Mouse (Mus musculus): ENCODE results near the gene Mrtfa. TPM values are rescaled to one million over a fixed set of nuclear protein-coding genes. Genes with fewer than 3 reads are reported as not detected.

Mrtfa gene
- polyA plus RNA-seq, 1 experiment from 2014 or later, result 28.2 TPM

DNA sequence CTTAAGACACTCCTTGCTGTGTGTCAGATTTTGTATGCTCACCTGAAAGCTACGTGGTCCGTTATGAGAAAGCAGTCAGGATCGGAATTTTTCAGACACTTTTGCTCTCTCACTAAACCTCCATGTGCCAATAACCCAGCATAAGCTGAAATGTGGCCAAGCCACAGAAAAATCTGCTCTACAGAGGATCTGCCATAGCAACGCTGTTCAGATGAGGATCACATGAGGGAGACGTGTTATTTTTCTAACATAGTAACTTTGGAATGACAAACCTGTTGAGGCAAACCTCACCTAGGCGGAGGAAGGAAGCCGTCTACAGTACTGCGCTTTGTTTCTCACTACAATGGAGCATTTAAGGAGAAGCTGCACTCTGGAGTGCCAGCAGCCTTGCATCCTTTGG is 60.6 kb downstream of the Mrtfa start:
- Histone ChIP-seq H3K9me3 (ENCODE audit: control insufficient read depth, low read length) (no peaks in the 10 kb centered on the region), H3K4me1 (ENCODE audit: control insufficient read depth, insufficient read depth, low read length) (peaks cover 5% of the 10 kb centered on the region), H3K27ac (ENCODE audit: low read depth, low read length) (no peak overlapping the region), H3K9ac (ENCODE audit: low read depth, low read length) (no peak overlapping the region), H3K27me3 (ENCODE audit: control insufficient read depth, insufficient read depth, low read length) (no peaks in the 10 kb centered on the region), H3K4me2 (replicated peaks; ENCODE audit: low read depth, low read length) (no peak overlapping the region), H3K36me3 (ENCODE audit: control insufficient read depth, insufficient read depth, low read length) (no peaks in the 10 kb centered on the region), H3K4me3 (ENCODE audit: low read length) (no peak overlapping the region)
- WGBS, result 91% methylated on average over 8 of the region's 8 CpGs
- no peak for ATAC-seq (ENCODE audit: low FRiP score, low TSS enrichment)

DNA sequence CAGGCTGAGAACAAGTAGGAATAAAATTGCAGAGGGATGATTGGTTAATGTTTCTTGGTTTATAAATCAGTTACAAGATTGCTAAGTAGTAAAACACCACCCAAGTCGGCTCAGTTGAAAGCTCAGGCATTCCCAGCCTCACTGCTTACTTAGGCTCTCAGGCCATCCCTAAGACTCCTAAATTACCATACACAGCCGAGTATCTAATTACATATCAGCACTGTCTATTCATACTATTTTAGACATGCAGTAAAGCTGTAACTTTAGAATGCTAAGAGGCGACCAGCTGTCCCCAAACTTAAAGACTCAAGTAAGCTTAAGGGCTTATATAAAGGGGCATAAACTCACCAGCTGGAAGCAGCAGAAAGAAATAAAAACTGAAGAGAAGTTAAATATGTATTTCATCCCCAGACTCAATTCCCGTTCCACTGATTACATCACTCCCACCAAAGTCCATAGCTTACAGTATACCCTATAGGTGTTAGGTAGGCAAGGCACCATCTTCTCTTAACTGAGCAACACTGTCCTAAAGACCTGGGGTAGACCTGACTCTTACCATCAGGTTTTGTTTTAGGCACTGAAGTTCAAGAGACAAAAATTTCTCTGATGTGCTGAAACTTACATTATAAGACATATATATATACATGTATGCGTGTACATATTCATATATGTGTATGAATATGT is 62.3 kb downstream of the Mrtfa start:
- H3K36me3 ChIP-seq (ENCODE audit: control insufficient read depth, insufficient read depth, low read length), result no peaks in the 10 kb centered on the region
- no peak for ATAC-seq (ENCODE audit: low FRiP score, low TSS enrichment)
- no peaks in the 10 kb centered on the region for H3K9me3 ChIP-seq (ENCODE audit: control insufficient read depth, low read length)
- H3K4me1 ChIP-seq (ENCODE audit: control insufficient read depth, insufficient read depth, low read length), result peaks cover 5% of the 10 kb centered on the region
- no peak overlapping the region for H3K4me2 ChIP-seq (replicated peaks; ENCODE audit: low read depth, low read length)
- no peak overlapping the region for H3K27ac ChIP-seq (ENCODE audit: low read depth, low read length)
- no peaks in the 10 kb centered on the region for H3K27me3 ChIP-seq (ENCODE audit: control insufficient read depth, insufficient read depth, low read length)
- H3K4me3 ChIP-seq (ENCODE audit: low read length), result no peak overlapping the region
- no peak overlapping the region for H3K9ac ChIP-seq (ENCODE audit: low read depth, low read length)
- 44% methylated on average over 5 of the region's 5 CpGs for WGBS

DNA sequence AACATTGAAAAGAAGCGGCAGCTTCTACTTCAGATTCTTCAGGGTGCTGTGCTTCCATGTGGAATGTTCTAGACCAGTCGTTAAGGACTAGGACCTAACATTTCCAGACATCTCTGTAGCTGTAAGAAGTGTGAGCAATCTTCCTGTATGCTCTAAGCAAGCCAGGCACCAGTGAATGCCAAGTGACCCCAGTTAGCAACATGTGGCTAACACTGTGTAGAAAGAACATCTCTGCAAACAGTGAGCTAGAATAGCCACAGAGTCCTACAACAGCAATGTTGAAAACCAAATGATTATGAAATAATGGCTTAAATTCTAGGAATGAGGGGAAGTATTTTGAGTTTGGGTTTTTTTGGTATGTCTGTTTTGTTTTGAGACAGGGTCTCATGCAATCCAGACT is 66.3 kb downstream of the Mrtfa start:
- Histone ChIP-seq H3K9ac (ENCODE audit: low read depth, low read length) (no peak overlapping the region), H3K9me3 (ENCODE audit: control insufficient read depth, low read length) (no peaks in the 10 kb centered on the region)
- no peak for ATAC-seq (ENCODE audit: low FRiP score, low TSS enrichment)

DNA sequence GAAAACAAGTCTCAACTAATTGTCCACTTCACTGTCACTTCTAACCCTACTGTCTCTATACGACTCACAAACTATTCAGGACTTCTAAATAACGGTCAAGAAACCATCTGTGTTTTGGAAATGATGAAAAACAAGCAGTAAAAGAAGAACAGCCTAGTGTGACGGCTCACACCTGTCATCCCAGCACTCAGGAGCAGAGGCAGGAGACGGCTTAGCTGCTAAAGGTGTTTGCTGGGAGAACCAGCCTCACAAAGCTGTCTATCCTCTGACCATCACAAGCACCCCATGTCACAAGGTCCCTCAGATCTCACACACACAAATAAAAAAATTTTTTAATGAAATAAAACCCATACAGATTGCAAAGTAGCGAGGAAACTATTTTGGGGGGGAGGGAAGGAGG is 67.4 kb downstream of the Mrtfa start:
- WGBS, result 48% methylated on average over 5 of the region's 5 CpGs
- Histone ChIP-seq H3K4me3 (ENCODE audit: low read length) (no peak overlapping the region), H3K4me1 (ENCODE audit: control insufficient read depth, insufficient read depth, low read length) (peaks cover 20% of the 10 kb centered on the region), H3K9ac (ENCODE audit: low read depth, low read length) (no peak overlapping the region), H3K27me3 (ENCODE audit: control insufficient read depth, insufficient read depth, low read length) (no peaks in the 10 kb centered on the region), H3K9me3 (ENCODE audit: control insufficient read depth, low read length) (no peaks in the 10 kb centered on the region), H3K4me2 (replicated peaks; ENCODE audit: low read depth, low read length) (no peak overlapping the region), H3K27ac (ENCODE audit: low read depth, low read length) (no peak overlapping the region), H3K36me3 (ENCODE audit: control insufficient read depth, insufficient read depth, low read length) (no peaks in the 10 kb centered on the region)
- ATAC-seq (ENCODE audit: low FRiP score, low TSS enrichment), result no peak

More for the DNA sequence above, 66.3 kb downstream of the Mrtfa start:
- H3K36me3 ChIP-seq (ENCODE audit: control insufficient read depth, insufficient read depth, low read length), result no peaks in the 10 kb centered on the region
- WGBS, result 94% methylated on average over 2 of the region's 2 CpGs
- H3K4me3 ChIP-seq (ENCODE audit: low read length), result no peak overlapping the region
- H3K27ac ChIP-seq (ENCODE audit: low read depth, low read length), result no peak overlapping the region
- peaks cover 23% of the 10 kb centered on the region for H3K4me1 ChIP-seq (ENCODE audit: control insufficient read depth, insufficient read depth, low read length)
- no peaks in the 10 kb centered on the region for H3K27me3 ChIP-seq (ENCODE audit: control insufficient read depth, insufficient read depth, low read length)
- H3K4me2 ChIP-seq (replicated peaks; ENCODE audit: low read depth, low read length), result no peak overlapping the region

DNA sequence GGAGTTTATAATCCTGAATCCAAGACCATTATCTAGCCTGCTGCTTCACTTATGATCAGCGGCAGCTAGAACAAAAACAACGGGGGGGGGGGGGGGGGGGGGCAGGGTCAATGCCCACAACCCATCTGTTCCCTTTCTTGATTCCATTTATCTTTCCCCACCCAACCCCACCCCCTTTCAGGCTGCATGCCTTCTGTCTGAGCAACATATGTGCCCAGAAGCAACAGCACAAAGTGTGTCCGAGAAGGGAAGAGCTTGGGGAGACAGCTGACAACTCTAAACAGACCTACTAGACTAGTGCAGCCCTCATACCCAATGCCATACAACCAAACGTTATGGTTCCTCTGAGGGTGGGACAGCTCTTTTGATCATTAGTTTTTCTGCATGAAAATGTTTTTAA is 68.0 kb downstream of the Mrtfa start:
- Histone ChIP-seq H3K4me1 (ENCODE audit: control insufficient read depth, insufficient read depth, low read length) (peaks cover 18% of the 10 kb centered on the region), H3K9ac (ENCODE audit: low read depth, low read length) (no peak overlapping the region), H3K9me3 (ENCODE audit: control insufficient read depth, low read length) (no peaks in the 10 kb centered on the region), H3K27me3 (ENCODE audit: control insufficient read depth, insufficient read depth, low read length) (no peaks in the 10 kb centered on the region), H3K4me2 (replicated peaks; ENCODE audit: low read depth, low read length) (no peak overlapping the region), H3K27ac (ENCODE audit: low read depth, low read length) (no peak overlapping the region), H3K4me3 (ENCODE audit: low read length) (no peak overlapping the region), H3K36me3 (ENCODE audit: control insufficient read depth, insufficient read depth, low read length) (no peaks in the 10 kb centered on the region)
- ATAC-seq (ENCODE audit: low FRiP score, low TSS enrichment), result no peak
- 45% methylated on average over 4 of the region's 4 CpGs for WGBS

DNA sequence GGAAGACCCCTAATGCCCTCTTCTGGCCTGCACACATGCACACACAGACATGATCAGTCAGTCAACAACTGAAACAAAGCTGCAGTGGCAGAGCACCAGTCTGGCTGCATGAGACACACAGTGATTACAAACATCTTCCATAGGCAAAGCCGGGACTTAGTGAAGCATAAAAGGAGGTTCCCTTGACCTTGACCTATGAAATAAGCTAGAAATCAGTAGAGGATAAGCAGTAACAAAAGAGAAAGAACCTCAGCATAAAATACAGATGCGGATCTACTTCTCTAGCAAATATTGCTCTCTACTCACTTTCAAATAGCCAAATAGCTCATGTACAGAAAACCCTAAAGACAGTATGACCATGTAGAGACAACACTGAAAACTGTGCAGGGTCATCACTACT is 68.5 kb downstream of the Mrtfa start:
- WGBS, result 60% methylated on average over 2 of the region's 2 CpGs
- no peak overlapping the region for H3K4me2 ChIP-seq (replicated peaks; ENCODE audit: low read depth, low read length)
- no peak overlapping the region for H3K9ac ChIP-seq (ENCODE audit: low read depth, low read length)
- no peaks in the 10 kb centered on the region for H3K36me3 ChIP-seq (ENCODE audit: control insufficient read depth, insufficient read depth, low read length)
- no peaks in the 10 kb centered on the region for H3K27me3 ChIP-seq (ENCODE audit: control insufficient read depth, insufficient read depth, low read length)
- no peak overlapping the region for H3K27ac ChIP-seq (ENCODE audit: low read depth, low read length)
- no peak for ATAC-seq (ENCODE audit: low FRiP score, low TSS enrichment)
- peaks cover 18% of the 10 kb centered on the region for H3K4me1 ChIP-seq (ENCODE audit: control insufficient read depth, insufficient read depth, low read length)
- H3K4me3 ChIP-seq (ENCODE audit: low read length), result no peak overlapping the region
- no peaks in the 10 kb centered on the region for H3K9me3 ChIP-seq (ENCODE audit: control insufficient read depth, low read length)

DNA sequence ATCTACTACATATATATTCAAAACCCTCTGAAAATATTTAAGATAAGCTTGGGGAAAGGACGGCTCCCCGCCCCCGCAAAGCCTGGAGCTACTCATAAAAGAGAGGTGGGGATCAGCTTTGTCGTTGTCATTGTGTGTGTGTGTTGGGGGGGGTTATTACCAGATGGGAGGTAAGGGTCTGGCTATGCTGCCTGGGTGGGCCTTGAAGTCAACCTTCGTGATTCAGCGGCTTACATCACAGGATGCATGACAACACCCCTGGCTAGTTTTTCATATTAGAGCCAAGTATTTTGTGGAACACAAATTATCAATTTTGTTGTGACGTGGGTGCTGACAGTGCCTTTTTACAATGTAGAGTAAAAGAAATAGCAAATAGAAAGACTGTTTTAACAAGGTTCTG is 69.6 kb downstream of the Mrtfa start:
- Histone ChIP-seq H3K4me1 (ENCODE audit: control insufficient read depth, insufficient read depth, low read length) (peaks cover 18% of the 10 kb centered on the region), H3K27ac (ENCODE audit: low read depth, low read length) (no peak overlapping the region), H3K9ac (ENCODE audit: low read depth, low read length) (no peak overlapping the region), H3K36me3 (ENCODE audit: control insufficient read depth, insufficient read depth, low read length) (peaks cover 3% of the 10 kb centered on the region; the same call in 1 of the 2 replicates), H3K4me2 (replicated peaks; ENCODE audit: low read depth, low read length) (no peak overlapping the region), H3K4me3 (ENCODE audit: low read length) (no peak overlapping the region), H3K27me3 (ENCODE audit: control insufficient read depth, insufficient read depth, low read length) (no peaks in the 10 kb centered on the region), H3K9me3 (ENCODE audit: control insufficient read depth, low read length) (no peaks in the 10 kb centered on the region)
- ATAC-seq (ENCODE audit: low FRiP score, low TSS enrichment), result no peak
- 73% methylated on average over 7 of the region's 7 CpGs for WGBS

DNA sequence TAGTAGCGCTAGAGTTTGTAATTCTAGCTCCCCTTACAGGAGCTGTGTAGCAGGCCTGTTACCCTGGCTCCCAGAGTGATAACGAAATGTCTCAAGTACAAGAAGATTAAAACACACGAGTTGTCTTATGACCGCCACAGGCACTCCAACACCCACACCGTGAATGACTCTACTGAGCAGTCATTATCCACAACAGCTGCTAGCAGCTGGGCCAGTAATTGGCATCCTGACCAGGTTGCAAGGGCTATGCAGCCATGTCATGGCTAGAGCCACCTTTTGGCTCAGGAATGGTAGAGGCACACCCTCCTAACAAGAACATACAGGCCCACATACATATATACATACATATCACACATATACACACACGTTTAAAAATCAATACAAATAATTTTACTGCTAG is 70.4 kb downstream of the Mrtfa start:
- no peak overlapping the region for H3K9ac ChIP-seq (ENCODE audit: low read depth, low read length)
- H3K4me1 ChIP-seq (ENCODE audit: control insufficient read depth, insufficient read depth, low read length), result peaks cover 18% of the 10 kb centered on the region
- H3K9me3 ChIP-seq (ENCODE audit: control insufficient read depth, low read length), result no peaks in the 10 kb centered on the region
- no peaks in the 10 kb centered on the region for H3K27me3 ChIP-seq (ENCODE audit: control insufficient read depth, insufficient read depth, low read length)
- H3K36me3 ChIP-seq (ENCODE audit: control insufficient read depth, insufficient read depth, low read length), result peaks cover 3% of the 10 kb centered on the region; the same call in 1 of the 2 replicates
- H3K4me3 ChIP-seq (ENCODE audit: low read length), result no peak overlapping the region
- no peak overlapping the region for H3K27ac ChIP-seq (ENCODE audit: low read depth, low read length)
- 61% methylated on average over 6 of the region's 6 CpGs for WGBS
- no peak for ATAC-seq (ENCODE audit: low FRiP score, low TSS enrichment)
- no peak overlapping the region for H3K4me2 ChIP-seq (replicated peaks; ENCODE audit: low read depth, low read length)

DNA sequence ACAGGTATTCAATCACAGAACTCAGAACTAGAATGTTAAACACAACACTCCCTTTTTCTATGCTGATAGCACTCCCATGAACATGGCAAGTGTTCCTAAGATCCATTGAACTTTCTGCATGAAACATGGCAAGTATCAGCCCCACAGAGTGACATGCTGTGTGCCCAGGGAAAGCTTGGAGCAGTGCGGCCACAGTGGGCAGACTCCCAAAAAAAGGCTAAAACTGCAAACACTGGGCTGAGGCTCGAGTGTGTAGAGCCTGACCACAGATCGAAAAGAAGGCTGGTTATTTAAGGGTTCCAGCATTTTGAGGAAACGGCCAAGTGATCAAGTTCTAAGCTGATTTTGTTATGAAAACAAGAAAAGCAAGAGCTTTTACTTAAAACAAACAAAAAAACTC is 72.3 kb downstream of the Mrtfa start:
- no peak overlapping the region for H3K9ac ChIP-seq (ENCODE audit: low read depth, low read length)
- peaks cover 3% of the 10 kb centered on the region; the same call in 1 of the 2 replicates for H3K36me3 ChIP-seq (ENCODE audit: control insufficient read depth, insufficient read depth, low read length)
- 84% methylated on average over 4 of the region's 4 CpGs for WGBS
- no peak overlapping the region for H3K4me3 ChIP-seq (ENCODE audit: low read length)
- no peaks in the 10 kb centered on the region for H3K9me3 ChIP-seq (ENCODE audit: control insufficient read depth, low read length)
- peaks cover 18% of the 10 kb centered on the region for H3K4me1 ChIP-seq (ENCODE audit: control insufficient read depth, insufficient read depth, low read length)
- ATAC-seq (ENCODE audit: low FRiP score, low TSS enrichment), result no peak
- no peak overlapping the region for H3K27ac ChIP-seq (ENCODE audit: low read depth, low read length)
- no peaks in the 10 kb centered on the region for H3K27me3 ChIP-seq (ENCODE audit: control insufficient read depth, insufficient read depth, low read length)
- no peak overlapping the region for H3K4me2 ChIP-seq (replicated peaks; ENCODE audit: low read depth, low read length)

Data from kidney, embryonic 14.5 days (tissue).